Mouse (Mus musculus): ENCODE data around the gene N4bp2.

The N4bp2 gene

DNA sequence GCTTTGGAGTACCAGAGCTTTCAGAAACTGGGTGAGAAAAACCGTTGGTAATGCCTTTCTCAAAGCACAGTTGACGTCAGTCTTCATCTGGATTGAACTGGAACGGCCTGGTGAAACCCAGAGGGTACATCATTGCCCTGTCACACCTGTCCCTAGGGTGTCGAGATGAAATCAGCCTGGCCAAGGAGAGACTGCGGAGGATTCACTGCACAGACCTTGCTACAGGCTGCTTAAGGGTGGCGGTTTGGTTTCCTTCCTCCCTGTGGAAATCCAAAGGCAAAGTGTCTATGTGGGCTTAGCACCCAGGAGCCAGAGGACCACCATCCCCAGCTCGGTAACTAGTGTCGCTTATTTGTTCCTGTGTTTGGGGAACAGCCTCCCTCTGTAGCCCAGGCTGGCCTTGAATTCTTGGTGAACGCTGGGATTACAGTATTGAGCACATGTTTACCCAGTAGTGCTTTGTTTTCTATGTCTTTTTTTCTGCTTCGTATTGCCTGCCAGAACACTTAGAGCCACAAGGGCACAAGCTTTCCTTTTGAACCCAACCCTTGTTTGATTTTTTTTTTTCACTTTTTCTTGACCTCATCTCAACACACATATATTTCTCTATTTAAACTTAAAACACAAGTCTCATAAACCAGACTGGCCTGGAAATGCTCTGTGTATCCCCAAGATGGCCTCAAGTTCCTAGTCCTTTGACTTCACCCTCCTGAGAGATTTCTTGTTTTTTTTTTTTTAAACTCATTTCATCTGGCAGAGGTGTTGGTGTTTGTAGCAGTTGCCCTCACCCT is 98.0 kb downstream of the N4bp2 start, which contains the start of gene Rhoh:
Rhoh (plus strand) TSS at position 60 of the 791 bp plus-strand sequence.
- DNase-seq (ENCODE audit: extremely low read depth, insufficient read length, low spot score): no peak

DNA sequence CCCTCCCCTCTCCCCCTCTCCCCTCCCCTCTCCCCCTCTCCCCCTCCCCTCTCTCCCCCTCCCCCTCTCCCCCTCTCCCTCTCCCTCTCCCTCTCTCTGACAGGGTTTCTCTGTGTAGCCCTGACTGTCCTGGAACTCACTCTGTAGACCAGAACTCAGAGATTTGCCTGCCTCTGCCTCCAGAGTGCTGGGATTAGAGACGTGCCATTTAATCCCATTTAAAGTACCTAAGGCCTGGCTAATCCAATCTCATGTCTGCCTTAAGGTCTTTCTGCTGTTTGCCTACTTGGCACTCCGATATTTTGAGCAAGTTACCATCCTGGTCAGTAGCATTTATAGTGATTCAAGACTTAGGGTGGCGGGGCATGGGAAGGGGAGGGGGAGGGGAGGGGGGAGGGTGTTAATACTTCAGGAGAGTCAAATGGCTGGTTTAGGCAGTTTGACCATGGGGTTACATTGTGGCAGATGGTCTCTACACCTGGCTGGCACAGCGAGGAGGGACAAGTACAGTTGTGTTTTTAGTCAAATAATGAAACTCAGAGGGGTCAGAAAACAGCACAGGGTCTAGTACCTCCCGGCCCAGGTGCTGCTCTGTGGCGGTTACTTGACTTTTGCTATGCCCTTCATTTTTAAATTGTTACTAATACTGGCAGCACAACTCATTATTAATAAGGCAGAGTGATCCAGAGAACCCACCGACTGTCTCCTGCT is 99.1 kb downstream of the N4bp2 start:
- no peak for DNase-seq (ENCODE audit: extremely low read depth, insufficient read length, low spot score)

DNA sequence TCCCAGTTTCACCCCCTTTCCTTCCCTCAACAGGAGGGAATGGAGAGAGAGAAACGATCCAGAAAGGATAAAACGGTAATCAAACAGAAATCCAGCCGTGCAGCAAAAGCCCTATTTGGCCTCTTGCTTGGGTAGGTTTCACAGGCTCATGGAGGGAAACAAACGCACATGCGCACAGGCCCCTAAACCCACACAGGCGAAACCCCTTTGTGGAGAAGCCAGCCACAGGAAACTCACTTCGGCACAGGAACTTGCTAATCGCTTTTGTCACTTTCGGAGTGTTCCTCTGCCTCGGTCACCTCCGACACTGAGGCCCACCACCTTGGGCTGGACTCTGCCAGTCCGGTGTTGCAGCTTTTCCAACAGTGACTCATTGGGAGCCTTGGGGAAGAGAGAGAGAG is 100.0 kb downstream of the N4bp2 start:
- no peak for DNase-seq (ENCODE audit: extremely low read depth, insufficient read length, low spot score)

DNA sequence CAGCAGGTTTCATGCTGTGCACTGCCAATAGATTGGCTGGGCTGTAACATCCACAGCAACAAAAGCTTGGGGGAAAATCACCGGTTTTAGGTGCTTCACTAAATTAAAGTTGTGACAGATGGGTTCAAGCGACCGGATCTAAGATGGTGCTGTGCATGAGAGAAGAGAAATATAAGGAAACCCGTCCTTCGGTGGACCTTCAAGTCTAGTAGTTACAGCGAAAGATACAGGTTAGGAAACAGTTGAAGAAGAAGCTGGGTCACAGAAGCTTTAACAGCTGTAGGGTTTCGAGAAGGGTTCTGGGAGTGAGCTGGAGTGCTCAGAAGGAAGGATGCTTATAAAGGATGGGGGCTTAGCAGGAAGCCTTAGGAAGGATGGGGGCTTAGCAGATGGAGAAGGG is 101.2 kb downstream of the N4bp2 start:
- DNase-seq (ENCODE audit: extremely low read depth, insufficient read length, low spot score): no peak

DNA sequence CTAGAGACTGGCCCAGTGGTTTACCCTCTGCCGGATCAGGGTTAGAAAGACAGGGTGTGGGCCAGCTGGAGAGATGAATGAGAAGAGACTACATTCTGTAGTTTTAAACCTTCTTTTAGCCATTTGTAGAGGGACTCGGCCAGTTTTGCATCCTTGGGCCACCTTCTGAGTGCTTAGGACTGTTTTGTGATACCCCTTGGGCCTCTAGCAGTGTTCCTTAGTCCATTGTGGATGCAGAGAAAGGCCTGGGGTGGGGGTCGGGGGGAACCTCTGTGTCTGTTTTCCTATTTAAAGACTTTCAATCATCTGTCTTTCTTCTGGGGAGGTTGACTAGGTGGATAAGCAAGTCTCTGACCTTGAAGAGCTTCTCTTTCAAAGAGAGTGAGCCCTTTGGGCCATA is 101.6 kb downstream of the N4bp2 start:
- no peak for DNase-seq (ENCODE audit: extremely low read depth, insufficient read length, low spot score)

DNA sequence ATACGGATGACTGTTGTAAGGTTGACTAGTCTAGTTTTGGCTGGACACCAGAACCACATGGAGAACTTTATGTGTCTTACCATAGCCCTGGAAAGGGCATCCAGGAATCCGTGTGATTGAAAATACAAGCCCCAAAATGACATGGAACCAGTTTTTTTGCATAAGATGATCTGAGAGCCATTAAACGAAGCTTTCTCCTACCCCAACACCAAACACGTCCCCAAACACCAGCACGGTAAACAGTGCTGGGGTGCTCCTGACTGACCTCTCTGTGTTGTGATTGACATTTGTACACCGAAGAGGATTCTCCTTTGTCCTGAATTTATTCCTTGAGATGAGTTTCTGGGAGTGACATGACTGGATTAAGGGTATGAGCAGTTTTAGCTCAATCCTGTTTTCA is 103.3 kb downstream of the N4bp2 start:
- no peak for DNase-seq (ENCODE audit: extremely low read depth, insufficient read length, low spot score)

DNA sequence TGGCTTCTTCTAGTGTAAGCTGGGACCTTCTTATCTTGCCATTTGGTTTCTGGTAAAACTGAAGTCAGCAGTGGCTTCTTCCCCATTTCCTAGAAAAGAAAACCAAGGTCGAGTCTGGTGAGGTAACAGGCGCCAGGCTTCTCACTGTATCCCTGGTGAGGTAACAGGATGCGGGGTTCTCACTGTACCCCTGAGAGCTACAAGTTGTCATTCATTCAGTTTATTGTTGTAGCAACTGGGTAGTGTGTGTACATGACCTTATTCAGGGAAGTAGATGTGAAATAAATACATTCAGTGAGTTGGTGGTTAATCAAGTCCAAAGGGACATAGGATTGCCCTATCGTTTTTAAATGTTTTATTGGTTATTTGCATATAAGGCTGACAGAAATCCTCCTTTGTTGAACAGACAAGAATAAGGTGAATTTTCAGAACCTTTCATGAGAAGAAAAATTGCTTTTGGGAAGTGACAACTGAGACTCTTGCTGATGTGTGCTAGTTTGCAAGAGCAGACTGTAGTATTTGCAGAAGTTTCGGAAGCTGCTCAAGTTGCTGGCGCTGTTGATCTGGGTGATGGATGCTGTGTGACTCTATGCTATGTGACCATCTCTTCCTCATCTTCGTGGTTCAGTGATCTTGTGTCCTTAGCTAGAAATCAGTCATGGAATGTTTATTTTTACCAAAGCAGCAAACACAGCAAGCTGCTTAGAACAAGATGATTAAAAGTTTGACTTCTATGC is 104.2 kb downstream of the N4bp2 start:
- DNase-seq (ENCODE audit: extremely low read depth, insufficient read length, low spot score): no peak

DNA sequence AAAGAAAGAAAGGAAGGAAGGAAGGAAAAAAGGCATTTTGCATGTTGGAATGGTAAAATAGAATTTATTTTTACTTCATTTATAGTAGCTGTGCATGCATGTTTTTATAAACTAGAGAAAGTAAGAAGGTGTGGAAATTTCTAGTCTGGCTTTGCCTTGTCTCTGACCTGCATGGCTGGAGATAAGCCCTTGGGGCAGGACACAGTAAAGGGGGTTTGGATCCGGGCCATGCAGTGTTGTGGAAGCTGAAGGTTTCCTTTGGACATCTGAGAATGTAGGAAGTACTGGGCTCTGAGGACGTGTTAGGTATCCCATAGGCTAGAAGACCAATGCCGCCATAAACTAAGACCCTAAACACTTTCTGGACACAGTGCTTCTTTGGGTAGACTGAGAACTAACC is 105.1 kb downstream of the N4bp2 start:
- no peak for DNase-seq (ENCODE audit: extremely low read depth, insufficient read length, low spot score)

DNA sequence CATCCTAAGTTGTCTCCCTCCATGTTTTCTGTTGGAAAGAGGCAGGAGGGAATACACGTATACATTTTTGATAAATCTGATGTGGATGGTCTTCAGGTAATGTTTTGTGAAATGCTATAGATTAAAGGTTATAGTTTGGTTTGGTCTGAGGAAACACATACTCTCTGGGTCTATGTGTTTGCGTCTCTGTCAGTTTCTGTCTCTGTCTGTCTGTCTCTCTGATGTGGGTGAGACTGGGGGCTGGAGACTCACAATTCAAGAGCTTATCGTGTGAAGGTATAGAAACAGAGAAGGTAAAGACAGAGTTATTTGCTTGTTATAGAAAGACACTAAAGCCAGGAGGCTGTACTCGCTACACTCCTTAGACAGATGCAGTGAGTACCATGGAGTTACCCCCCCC is 106.3 kb downstream of the N4bp2 start:
- DNase-seq (ENCODE audit: extremely low read depth, insufficient read length, low spot score): no peak

DNA sequence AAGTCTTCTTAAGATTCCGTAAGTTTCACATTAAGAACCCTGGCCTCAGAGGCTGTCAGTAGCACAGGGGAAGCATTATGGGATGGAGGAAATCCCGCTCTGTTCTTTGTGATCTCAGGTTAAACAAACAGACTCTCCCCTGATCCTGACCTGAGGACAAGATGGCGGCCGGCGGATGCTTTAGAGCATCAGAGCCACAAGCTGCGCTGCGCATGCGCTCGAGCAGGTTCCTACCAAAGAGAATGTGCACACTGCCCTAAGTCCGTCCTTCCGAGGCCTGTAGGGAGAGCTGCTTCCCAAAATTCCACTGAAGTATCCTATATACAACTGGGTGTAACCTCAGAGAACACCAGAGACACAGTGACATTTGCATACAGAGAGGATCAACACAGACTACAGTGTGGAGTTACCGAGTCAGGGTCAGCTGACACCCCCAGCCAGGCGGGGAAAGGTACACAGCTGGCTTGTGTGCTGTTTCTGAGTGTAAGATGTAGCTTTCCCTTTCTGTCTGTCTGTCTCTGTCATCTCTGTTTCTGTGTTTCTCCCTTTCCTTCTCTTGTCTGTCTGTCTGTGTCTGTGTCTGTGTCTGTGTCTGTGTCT is 108.1 kb downstream of the N4bp2 start:
- no peak for DNase-seq (ENCODE audit: extremely low read depth, insufficient read length, low spot score)

DNA sequence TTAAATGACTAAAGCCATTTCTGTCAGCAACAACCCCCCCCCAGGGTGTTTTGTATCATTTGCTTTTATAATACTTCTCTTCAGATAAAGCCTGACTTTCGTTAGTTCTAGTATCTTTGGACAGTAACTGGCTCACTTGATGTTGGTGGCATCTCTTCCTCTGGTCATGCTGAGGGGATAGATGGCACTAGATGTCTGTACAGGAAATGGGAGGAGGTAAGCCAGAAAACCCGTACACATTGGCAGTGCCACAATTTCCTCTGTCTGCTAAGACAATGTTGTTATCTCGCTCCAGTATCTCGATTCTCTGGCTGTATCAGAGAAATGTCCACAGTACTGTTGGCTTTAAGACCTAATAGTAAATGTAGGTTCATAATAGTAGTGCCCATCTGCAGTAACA is 109.9 kb downstream of the N4bp2 start:
- no peak for DNase-seq (ENCODE audit: extremely low read depth, insufficient read length, low spot score)

DNA sequence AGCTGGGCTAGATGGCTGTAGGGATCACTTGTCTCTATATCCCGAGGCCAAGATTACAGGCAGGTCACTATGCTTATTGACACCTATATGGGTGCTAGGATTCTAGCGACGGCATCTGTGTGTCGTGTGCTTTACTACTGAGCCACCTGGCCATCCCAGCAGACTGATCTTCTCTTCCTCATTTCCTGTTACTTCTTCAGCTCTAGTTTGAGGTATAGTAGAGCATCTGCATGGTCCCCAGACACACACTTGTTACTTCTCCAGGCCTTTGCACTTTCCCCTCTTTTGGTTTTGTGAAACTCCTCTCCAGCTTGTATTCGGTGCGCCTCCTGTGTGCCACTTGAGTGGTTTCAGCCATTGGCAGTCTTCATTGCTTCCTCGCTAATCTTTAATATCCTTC is 111.9 kb downstream of the N4bp2 start:
- DNase-seq (ENCODE audit: extremely low read depth, insufficient read length, low spot score): no peak

DNA sequence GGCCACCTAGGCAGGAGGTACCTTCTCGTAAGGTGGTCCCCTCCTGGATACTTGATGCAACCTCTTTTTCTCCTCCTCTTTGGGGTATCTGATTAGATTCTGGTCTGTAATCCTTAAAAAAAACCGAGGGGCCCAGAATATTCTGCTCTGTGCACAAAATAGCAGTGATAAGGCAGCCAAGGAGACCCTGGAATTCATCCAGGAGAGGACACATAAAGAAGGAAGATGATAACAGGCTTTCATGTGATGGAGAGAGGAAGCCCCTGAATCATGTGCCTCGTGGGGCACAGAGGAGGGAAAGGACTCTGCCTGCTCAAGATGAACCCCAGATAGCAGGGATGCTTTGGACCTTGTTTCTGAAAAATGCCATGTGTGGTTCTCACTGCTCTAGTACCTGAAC is 115.0 kb downstream of the N4bp2 start:
- DNase-seq (ENCODE audit: extremely low read depth, insufficient read length, low spot score): no peak
